Mouse (Mus musculus): ENCODE data around the gene Dusp10.

DNA sequence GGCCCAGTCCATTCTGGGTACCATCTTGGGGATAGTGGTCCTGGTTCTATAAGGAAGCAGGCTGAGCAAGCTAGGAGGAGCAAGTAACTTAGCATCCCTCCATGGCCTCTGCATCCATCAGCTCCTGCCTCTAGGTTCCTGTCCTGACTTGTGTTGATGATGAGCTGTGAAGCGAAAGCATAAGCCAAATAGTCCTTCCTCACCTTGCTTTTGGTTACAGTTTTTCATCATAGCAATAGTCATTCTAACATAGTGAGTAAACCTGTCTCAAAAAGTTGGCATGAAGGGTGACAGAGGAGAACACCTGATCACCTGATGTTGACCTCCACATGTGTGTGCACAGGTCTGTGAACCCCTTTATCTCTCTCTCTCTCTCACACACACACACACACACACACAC lies 105.5 kb downstream of the Dusp10 start:
- TF ChIP-seq POLR2A (IDR thresholded peaks at IDR 0.05; ENCODE audit: insufficient read depth, low read depth, low read length) = no peak
- no peak for TF ChIP-seq CTCF (IDR thresholded peaks at IDR 0.05)
